Mouse (Mus musculus) cerebellum, adult 18-20 months (tissue): ENCODE data around the gene Gm15093.
"Not testable (repeated sequence)": the region's sequence is repeated elsewhere in the genome, so short reads cannot be mapped to it uniquely, and the experiment has no call there.

Experiments used
- DNase-seq, 2 experiments: peaks; one replicate each; pipeline ENCODE4 v3.0.0; 2021

Gm15093 gene

GRCm38 (mm10) chrX:149272077-149272476, at the start of gene Gm15093:
TSS of gene Gm15093 (plus strand) at chrX:149272377.
- not testable (repeated sequence) for DNase-seq
